Mouse (Mus musculus): ENCODE data around the gene Ccdc103.
A peak's percentile ranks its signal among the peaks of the same experiment; 100 is the strongest.

Ccdc103 gene

GRCm38 (mm10) chr11:102890096-102890495, 9.1 kb downstream of the Ccdc103 start:
- no peak for DNase-seq (ENCODE audit: low spot score in 2 of 2)

- DNase-seq (ENCODE audit: low spot score in 2 of 2) = peak; percentile 65 to 70
These were observed 12.1 kb downstream of the Ccdc103 start for GRCm38 (mm10) chr11:102893015-102893651.

- DNase-seq (ENCODE audit: low spot score in 2 of 2) = no peak
These were observed 13.7 kb downstream of the Ccdc103 start for GRCm38 (mm10) chr11:102894716-102895115.

GRCm38 (mm10) chr11:102895779-102896178, 14.8 kb downstream of the Ccdc103 start:
- DNase-seq (ENCODE audit: low spot score in 2 of 2) = no peak

GRCm38 (mm10) chr11:102896641-102897040, 15.6 kb downstream of the Ccdc103 start:
- DNase-seq (ENCODE audit: low spot score in 2 of 2) = no peak

- DNase-seq (ENCODE audit: low spot score in 2 of 2) = no peak
These were observed 17.4 kb downstream of the Ccdc103 start for GRCm38 (mm10) chr11:102898408-102898807.

- DNase-seq (ENCODE audit: low spot score in 2 of 2) = peak; percentile 36 to 55
These were observed 19.8 kb downstream of the Ccdc103 start, which contains the start of gene Gfap for GRCm38 (mm10) chr11:102900763-102901162. Gene Gfap, minus strand, starts transcription at chr11:102900912.

GRCm38 (mm10) chr11:102901199-102901598, 20.2 kb downstream of the Ccdc103 start:
- DNase-seq (ENCODE audit: low spot score in 2 of 2) = no peak

- no peak for DNase-seq (ENCODE audit: low spot score in 2 of 2)
These were observed 21.1 kb downstream of the Ccdc103 start for GRCm38 (mm10) chr11:102902107-102902506.

GRCm38 (mm10) chr11:102903654-102904053, 22.6 kb downstream of the Ccdc103 start:
- no peak for DNase-seq (ENCODE audit: low spot score in 2 of 2)

- DNase-seq (ENCODE audit: low spot score in 2 of 2) = no peak
These were observed 30.4 kb downstream of the Ccdc103 start for GRCm38 (mm10) chr11:102911376-102911775.

GRCm38 (mm10) chr11:102915380-102915779, 34.4 kb downstream of the Ccdc103 start:
- no peak for DNase-seq (ENCODE audit: low spot score in 2 of 2)

- no peak for DNase-seq (ENCODE audit: low spot score in 2 of 2)
These were observed 37.1 kb downstream of the Ccdc103 start for GRCm38 (mm10) chr11:102918077-102918476.

- DNase-seq (ENCODE audit: low spot score in 2 of 2) = no peak
These were observed 40.5 kb downstream of the Ccdc103 start for GRCm38 (mm10) chr11:102921491-102921890.

- DNase-seq (ENCODE audit: low spot score in 2 of 2) = peak; percentile 85 to 88
These were observed 43.8 kb downstream of the Ccdc103 start, which contains the start of gene Kif18b for GRCm38 (mm10) chr11:102924557-102925350. Gene Kif18b, minus strand, starts transcription at chr11:102925124.

- no peak for DNase-seq (ENCODE audit: low spot score in 2 of 2)
These were observed 44.3 kb downstream of the Ccdc103 start for GRCm38 (mm10) chr11:102925351-102925717.

GRCm38 (mm10) chr11:102930672-102931071, 49.7 kb downstream of the Ccdc103 start:
- no peak for DNase-seq (ENCODE audit: low spot score in 2 of 2)

Data from urinary bladder, adult 18-20 months (tissue).